Mouse (Mus musculus): ENCODE results near the gene Pamr1.

The Pamr1 gene

GRCm38 (mm10) chr2:102661052-102661451 lies 111.2 kb downstream of the Pamr1 start:
- DNase-seq: no peak

DNA sequence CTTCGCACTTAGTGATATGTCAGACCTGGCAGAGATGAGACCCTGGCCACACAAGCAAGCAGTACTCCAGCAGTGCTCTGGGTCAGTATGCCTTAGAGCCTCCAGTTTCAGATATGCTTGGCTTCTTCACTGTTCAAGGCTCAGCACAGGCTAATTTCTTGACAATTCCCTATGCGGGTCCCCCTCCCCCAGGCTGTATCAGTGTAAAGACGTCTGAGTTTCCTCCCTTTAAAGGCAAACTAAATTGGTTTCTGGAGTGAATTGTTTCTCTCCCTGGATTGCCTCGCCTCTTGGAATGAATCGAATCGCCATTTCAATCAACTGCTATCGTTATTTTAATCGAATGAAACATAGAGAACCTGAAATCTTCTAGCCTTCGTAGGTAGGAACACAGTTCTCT lies 113.1 kb downstream of the Pamr1 start:
- no peak for DNase-seq

DNA sequence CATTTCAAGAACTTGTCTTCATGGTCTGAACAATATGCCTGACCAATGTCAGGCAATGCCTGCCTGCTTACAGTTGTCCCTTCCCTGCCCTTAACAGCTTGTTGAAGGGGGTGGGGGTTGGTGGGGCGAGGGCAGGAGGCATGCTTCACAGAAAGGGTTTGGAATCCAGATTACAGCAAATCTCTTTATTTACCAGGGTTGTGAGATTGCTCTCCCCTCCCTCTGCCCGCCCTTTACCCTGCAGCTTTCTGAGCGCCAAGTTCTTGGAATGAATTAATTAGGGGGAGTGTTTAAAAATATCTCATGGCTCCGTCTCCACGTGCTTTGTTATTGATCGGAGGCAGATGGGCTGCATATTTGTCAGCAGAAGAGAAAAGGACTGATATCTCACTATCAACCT lies 113.5 kb downstream of the Pamr1 start:
- DNase-seq: no peak

DNA sequence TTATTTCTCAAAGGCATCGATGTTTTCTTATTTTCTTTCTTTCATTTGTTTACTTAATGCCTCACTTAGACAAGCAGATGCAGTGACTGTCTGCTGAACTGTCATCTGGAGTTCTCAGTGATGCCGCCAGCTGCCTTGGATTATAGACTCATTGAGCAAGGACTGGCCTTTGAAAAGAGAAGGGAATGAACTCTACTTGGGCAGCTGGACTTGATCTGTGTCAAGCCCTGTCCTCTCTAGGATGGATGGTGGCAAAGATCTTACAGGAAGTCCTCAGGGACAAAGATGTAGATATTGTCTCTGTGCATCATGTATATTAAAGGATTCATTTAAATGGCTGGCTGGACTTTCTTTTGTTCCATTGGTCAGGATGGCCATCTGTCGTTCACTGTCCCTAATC lies 114.1 kb downstream of the Pamr1 start:
- peak; percentile 10 for DNase-seq

- DNase-seq: no peak
These were observed 118.2 kb downstream of the Pamr1 start for GRCm38 (mm10) chr2:102667981-102668380.

- DNase-seq: no peak
These were observed 119.8 kb downstream of the Pamr1 start for GRCm38 (mm10) chr2:102669580-102669979.

DNA sequence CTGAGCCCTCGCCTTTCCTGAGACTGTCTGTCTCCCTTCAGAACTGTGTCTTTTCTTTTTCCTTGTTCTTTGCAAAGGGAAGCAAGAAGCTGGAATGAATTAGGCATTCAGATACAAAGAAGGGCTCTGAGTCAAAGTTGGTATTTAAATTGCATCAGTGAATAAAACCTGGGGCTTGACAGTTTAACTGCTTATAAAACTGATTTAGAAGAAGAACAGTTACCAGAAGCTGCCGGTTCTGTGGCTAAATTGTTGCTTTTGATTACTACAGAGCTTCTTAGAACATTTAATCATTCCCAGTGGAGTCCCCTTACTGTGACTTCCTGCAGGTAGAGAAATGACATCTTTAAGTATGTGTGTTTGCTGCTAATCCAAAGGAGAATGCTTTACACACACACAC lies 124.8 kb downstream of the Pamr1 start:
- no peak for DNase-seq

- DNase-seq: peak; percentile 73
These were observed 125.5 kb downstream of the Pamr1 start for GRCm38 (mm10) chr2:102675275-102675674.

DNA sequence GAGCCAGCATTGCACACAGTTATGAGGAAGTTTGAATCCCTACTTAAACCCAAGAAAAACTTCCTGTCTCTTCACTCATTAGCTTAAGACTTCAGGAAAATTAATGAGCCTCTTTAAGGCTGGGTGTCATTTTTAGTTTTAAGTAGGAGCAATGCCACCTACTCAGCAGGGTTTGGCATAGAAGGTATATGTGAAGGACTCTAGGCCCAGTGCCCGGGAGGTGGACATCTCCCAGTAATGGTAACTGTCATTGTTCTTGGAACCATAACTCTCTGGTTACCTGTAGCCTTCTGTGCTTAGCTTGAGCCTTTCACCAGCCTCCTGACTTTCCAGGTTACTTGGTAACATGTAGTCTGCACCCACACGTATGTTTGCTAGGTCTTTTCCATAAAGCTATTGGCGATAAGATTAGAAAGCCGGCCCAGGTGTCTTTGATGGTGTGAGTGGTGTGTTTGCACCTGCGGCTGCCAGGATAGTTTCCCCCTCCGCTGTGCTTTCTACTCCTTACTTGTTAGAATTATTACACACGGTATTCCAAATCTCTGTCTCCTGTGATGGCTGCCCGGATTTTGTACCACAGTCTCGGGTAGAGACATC lies 127.0 kb downstream of the Pamr1 start:
- DNase-seq: no peak

DNA sequence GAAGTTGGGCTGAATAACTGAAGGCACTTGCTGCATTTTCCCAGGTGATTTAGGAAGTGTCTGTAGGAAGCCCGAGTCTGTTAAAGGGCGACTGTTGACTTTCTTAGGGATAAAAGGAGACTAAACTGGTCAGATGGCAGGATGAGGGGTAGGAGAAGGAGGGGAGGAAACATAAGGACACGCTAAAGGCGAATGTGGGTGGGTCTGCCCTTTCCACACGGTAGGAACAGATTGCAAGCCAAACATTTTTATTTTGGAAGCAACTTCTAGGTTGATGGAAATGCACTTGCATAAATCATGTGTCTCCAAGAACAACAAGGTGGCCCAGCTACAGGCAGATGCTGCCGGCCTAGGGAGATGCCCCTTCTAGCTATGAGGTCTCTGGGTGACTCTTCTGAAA lies 127.6 kb downstream of the Pamr1 start:
- DNase-seq: no peak

DNA sequence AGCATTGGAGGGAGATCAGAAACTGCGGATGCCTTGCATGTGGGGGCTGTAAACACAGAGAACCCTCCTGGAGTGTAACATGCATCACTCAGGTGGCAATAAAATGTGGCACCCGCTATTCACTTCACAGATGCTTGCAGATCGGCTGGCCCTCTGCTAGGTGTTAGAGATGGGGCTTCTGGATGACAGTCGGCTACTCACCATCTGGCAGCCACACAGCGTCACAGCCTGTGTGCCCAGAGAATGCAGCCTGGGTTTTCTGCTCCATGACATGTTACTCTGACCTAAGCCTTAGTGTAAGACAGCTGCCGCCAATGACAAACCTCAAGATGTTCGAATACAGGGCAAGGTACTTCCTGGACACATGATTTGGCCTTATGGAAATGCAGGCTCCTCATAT lies 131.5 kb downstream of the Pamr1 start:
- DNase-seq: no peak

DNA sequence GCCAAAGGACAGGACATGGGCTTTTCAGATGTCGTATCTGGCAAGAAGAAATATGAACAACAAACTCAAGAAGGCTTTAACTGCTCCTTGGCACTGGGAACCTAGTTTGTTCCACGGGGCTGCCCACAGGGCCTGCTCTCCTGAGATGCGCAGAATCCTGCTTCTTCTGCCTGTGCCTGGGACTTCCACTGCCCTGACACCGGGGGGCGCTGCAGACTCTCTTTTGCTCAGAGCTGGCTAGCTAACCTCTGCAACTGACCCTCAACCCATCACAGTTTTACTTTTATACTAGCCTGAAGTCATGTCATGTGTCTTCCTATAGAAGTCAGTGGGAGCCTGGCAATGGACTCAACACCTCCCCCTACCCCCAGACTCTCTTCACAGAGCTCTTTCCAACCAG lies 132.4 kb downstream of the Pamr1 start:
- DNase-seq: peak; percentile 65

DNA sequence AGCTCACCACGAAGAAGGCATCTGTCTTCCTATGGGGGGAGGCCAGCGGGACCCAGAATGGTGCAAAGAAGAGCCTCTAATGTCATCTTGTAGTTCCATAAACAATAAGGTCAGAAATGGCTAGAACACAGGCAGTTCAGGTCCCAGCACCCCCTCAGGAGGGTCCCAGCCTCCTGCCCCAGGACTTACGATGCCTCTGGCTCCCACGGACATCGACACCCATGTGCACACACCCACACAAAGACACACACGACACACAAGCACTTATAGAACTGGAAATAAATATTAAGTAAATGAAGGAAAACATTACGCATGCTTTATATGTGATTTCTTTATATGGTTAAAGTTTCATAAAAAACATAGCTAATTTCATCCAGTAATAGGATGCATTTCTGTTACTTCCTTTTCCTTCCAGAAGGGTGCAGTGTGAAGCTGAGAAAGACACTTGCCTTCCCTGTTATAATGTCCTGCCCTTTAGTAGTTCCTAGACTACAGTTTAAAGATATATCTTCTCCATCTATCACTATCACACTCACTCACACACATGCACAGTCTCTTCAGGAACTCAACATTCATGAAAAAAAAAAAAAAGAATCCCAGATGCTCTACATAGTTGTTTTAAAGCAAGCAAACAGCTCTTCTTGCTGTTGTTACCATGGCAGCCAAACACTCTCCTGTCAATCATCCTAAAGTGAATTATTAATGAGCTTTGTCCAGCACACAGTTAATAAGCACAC lies 135.7 kb downstream of the Pamr1 start:
- peak; percentile 21 for DNase-seq

DNA sequence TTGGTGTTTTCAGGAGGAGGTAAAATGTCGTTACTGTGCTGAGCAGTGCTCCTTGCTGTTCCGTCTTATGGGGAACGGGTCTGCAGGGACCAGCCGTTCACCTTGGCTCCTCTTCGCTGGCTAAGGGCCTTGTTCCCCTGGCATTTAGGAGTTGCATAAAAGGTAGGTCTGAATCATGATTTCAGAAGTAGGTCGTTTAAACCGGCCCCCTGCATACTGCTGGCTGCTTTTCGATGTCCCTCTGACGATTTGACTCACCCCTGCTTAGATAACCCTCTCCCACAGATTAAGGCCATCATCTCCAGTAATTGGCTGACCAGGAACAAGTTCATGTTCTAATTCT lies 136.3 kb downstream of the Pamr1 start:
- DNase-seq: no peak

Measured in lung, postnatal 14 days (tissue).